Mouse (Mus musculus) hindbrain, embryonic 12.5 days (tissue): ENCODE data around the gene Fam160a1. TPM values are rescaled to one million over a fixed set of nuclear protein-coding genes. Genes with fewer than 3 reads are reported as not detected.

Experiments
- ATAC-seq: fragments of 200-750 bp; cut with Nextera tagmentation; 2 replicates; pipeline ENCODE4 v1.8.0; 2017; ENCODE audit warnings: moderate TSS enrichment; ENCODE audit not compliant: low FRiP score
- H3K27ac ChIP-seq: fragments of 300-500 bp; sonication (generic); 2 replicates; pipeline ENCODE4 v1.5.1; 2016; ENCODE audit warnings: mild to moderate bottlenecking
- H3K27me3 ChIP-seq: fragments of 300-500 bp; sonication (generic); 2 replicates; pipeline ENCODE4 v1.6.1; 2016; ENCODE audit warnings: mild to moderate bottlenecking
- H3K36me3 ChIP-seq: fragments of 300-500 bp; sonication (generic); 2 replicates; pipeline ENCODE4 v1.6.1; 2016; ENCODE audit warnings: mild to moderate bottlenecking
- H3K4me1 ChIP-seq: fragments of 300-500 bp; sonication (generic); 2 replicates; pipeline ENCODE4 v1.6.1; 2016
- H3K4me2 ChIP-seq: fragments of 300-500 bp; sonication (generic); replicated peaks from 2 replicates; pipeline ENCODE4 v1.6.1; 2016; ENCODE audit warnings: mild to moderate bottlenecking
- H3K4me3 ChIP-seq: fragments of 300-500 bp; sonication (generic); 2 replicates; pipeline ENCODE4 v1.5.1; 2016; ENCODE audit warnings: mild to moderate bottlenecking
- H3K9ac ChIP-seq: fragments of 300-500 bp; sonication (generic); 2 replicates; pipeline ENCODE4 v1.6.1; 2016; ENCODE audit warnings: mild to moderate bottlenecking, moderate library complexity
- H3K9me3 ChIP-seq: fragments of 300-500 bp; sonication (generic); replicated peaks from 2 replicates; pipeline ENCODE4 v1.6.1; 2016; ENCODE audit warnings: mild to moderate bottlenecking
- WGBS: fragments of 180-500 bp; shearing (Covaris S2); methylation state at CpG from one replicate; pipeline ENCODE4 v1.1.7; 2016; 5-methylcytosine and 5-hydroxymethylcytosine counted together
- polyA plus RNA-seq: library from polyadenylated mRNA; unstranded; fragments of >200 nt; fragmentation: Nextera tagmentation; extraction: Ambion mirVana; gene quantifications from 2 replicates; pipeline ENCODE4 v1.2.1, GENCODE M21; 2016

Fam160a1 gene
- polyA plus RNA-seq, 1 experiment from 2014 or later: 1.6 TPM

- H3K4me1 ChIP-seq: no peaks in the 10 kb centered on the region
- H3K27me3 ChIP-seq: no peaks in the 10 kb centered on the region
- no peak overlapping the region for H3K4me2 ChIP-seq
- 90% methylated on average over 3 of the region's 3 CpGs for WGBS
- H3K9ac ChIP-seq: no peak overlapping the region
- ATAC-seq: no peak
- no peaks in the 10 kb centered on the region for H3K9me3 ChIP-seq
- no peak overlapping the region for H3K27ac ChIP-seq
- no peaks in the 10 kb centered on the region for H3K36me3 ChIP-seq
- no peak overlapping the region for H3K4me3 ChIP-seq
Observed at GRCm38 (mm10) chr3:85725971-85726370, 91.1 kb downstream of the Fam160a1 start.

- H3K27me3 ChIP-seq: no peaks in the 10 kb centered on the region
- H3K27ac ChIP-seq: no peak overlapping the region
- no peaks in the 10 kb centered on the region for H3K36me3 ChIP-seq
- ATAC-seq: no peak
- H3K4me1 ChIP-seq: no peaks in the 10 kb centered on the region
- no peak overlapping the region for H3K9ac ChIP-seq
- no peak overlapping the region for H3K4me2 ChIP-seq
- H3K9me3 ChIP-seq: no peaks in the 10 kb centered on the region
- no peak overlapping the region for H3K4me3 ChIP-seq
- WGBS: 73% methylated on average over 2 of the region's 2 CpGs
Observed at GRCm38 (mm10) chr3:85725110-85725509, 92.0 kb downstream of the Fam160a1 start.

- no peak overlapping the region for H3K4me3 ChIP-seq
- no peak overlapping the region for H3K4me2 ChIP-seq
- ATAC-seq: no peak
- no peaks in the 10 kb centered on the region for H3K36me3 ChIP-seq
- WGBS: 88% methylated on average over 6 of the region's 6 CpGs
- H3K4me1 ChIP-seq: no peaks in the 10 kb centered on the region
- H3K27me3 ChIP-seq: no peaks in the 10 kb centered on the region
- H3K27ac ChIP-seq: no peak overlapping the region
- H3K9me3 ChIP-seq: no peaks in the 10 kb centered on the region
- no peak overlapping the region for H3K9ac ChIP-seq
Observed at GRCm38 (mm10) chr3:85722581-85722980, 94.5 kb downstream of the Fam160a1 start.

GRCm38 (mm10) chr3:85715764-85716297, 101.3 kb downstream of the Fam160a1 start:
- ATAC-seq: no peak
- WGBS: 84% methylated on average over 4 of the region's 4 CpGs

GRCm38 (mm10) chr3:85713936-85714709, 103.0 kb downstream of the Fam160a1 start:
- Histone ChIP-seq H3K9me3 (no peaks in the 10 kb centered on the region), H3K4me1 (0 out of 2 replicates have a peak, but pooled peaks cover 3% of the 10 kb centered on the region), H3K27ac (no peak overlapping the region), H3K9ac (no peak overlapping the region), H3K4me2 (no peak overlapping the region), H3K36me3 (no peaks in the 10 kb centered on the region), H3K4me3 (no peak overlapping the region), H3K27me3 (no peaks in the 10 kb centered on the region)
- ATAC-seq: no peak
- WGBS: 85% methylated on average over 7 of the region's 7 CpGs

More at GRCm38 (mm10) chr3:85715764-85716297, 101.3 kb downstream of the Fam160a1 start:
- Histone ChIP-seq H3K9ac (no peak overlapping the region), H3K36me3 (no peaks in the 10 kb centered on the region), H3K4me1 (0 out of 2 replicates have a peak, but pooled peaks cover 3% of the 10 kb centered on the region), H3K4me3 (no peak overlapping the region), H3K27ac (no peak overlapping the region), H3K9me3 (no peaks in the 10 kb centered on the region), H3K4me2 (no peak overlapping the region), H3K27me3 (no peaks in the 10 kb centered on the region)

GRCm38 (mm10) chr3:85710695-85711094, 106.4 kb downstream of the Fam160a1 start:
- H3K27ac ChIP-seq: no peak overlapping the region
- H3K27me3 ChIP-seq: no peaks in the 10 kb centered on the region
- H3K4me3 ChIP-seq: no peak overlapping the region
- no peaks in the 10 kb centered on the region for H3K9me3 ChIP-seq
- no peak for ATAC-seq
- WGBS: 62% methylated on average over 8 of the region's 8 CpGs
- no peak overlapping the region for H3K4me2 ChIP-seq
- H3K9ac ChIP-seq: no peak overlapping the region
- no peaks in the 10 kb centered on the region for H3K36me3 ChIP-seq
- 0 out of 2 replicates have a peak, but pooled peaks cover 3% of the 10 kb centered on the region for H3K4me1 ChIP-seq

- Histone ChIP-seq H3K27me3 (no peaks in the 10 kb centered on the region), H3K4me1 (peaks cover 9% of the 10 kb centered on the region; the same call in 1 of the 2 replicates), H3K4me2 (no peak overlapping the region), H3K4me3 (no peak overlapping the region), H3K9ac (no peak overlapping the region), H3K36me3 (no peaks in the 10 kb centered on the region), H3K9me3 (no peaks in the 10 kb centered on the region), H3K27ac (no peak overlapping the region)
- no peak for ATAC-seq
- WGBS: 42% methylated on average over 7 of the region's 7 CpGs
Observed at GRCm38 (mm10) chr3:85707421-85707820, 109.7 kb downstream of the Fam160a1 start.

- no peaks in the 10 kb centered on the region for H3K9me3 ChIP-seq
- no peaks in the 10 kb centered on the region for H3K36me3 ChIP-seq
- no peak overlapping the region for H3K9ac ChIP-seq
- no peak for ATAC-seq
- no peak overlapping the region for H3K27ac ChIP-seq
- H3K27me3 ChIP-seq: no peaks in the 10 kb centered on the region
- 50% methylated on average over 6 of the region's 6 CpGs for WGBS
- peaks cover 9% of the 10 kb centered on the region; the same call in 1 of the 2 replicates for H3K4me1 ChIP-seq
- H3K4me2 ChIP-seq: no peak overlapping the region
- H3K4me3 ChIP-seq: no peak overlapping the region
Observed at GRCm38 (mm10) chr3:85703141-85703882, 113.8 kb downstream of the Fam160a1 start.

GRCm38 (mm10) chr3:85698496-85698895, 118.6 kb downstream of the Fam160a1 start:
- no peak for ATAC-seq
- H3K27me3 ChIP-seq: no peaks in the 10 kb centered on the region
- no peaks in the 10 kb centered on the region for H3K36me3 ChIP-seq
- no peaks in the 10 kb centered on the region for H3K9me3 ChIP-seq
- H3K27ac ChIP-seq: no peak overlapping the region
- no peak overlapping the region for H3K4me3 ChIP-seq
- H3K4me1 ChIP-seq: peaks cover 8% of the 10 kb centered on the region; the same call in 1 of the 2 replicates
- H3K9ac ChIP-seq: no peak overlapping the region
- 85% methylated on average over 4 of the region's 4 CpGs for WGBS
- H3K4me2 ChIP-seq: no peak overlapping the region

- Histone ChIP-seq H3K4me1 (no peaks in the 10 kb centered on the region), H3K4me3 (no peak overlapping the region), H3K9ac (no peak overlapping the region), H3K36me3 (no peaks in the 10 kb centered on the region), H3K4me2 (no peak overlapping the region), H3K27me3 (no peaks in the 10 kb centered on the region), H3K27ac (no peak overlapping the region), H3K9me3 (no peaks in the 10 kb centered on the region)
- WGBS: 58% methylated on average over 3 of the region's 3 CpGs
- no peak for ATAC-seq
Observed at GRCm38 (mm10) chr3:85695056-85695455, 122.0 kb downstream of the Fam160a1 start.

- 44% methylated on average over 3 of the region's 3 CpGs for WGBS
- no peaks in the 10 kb centered on the region for H3K27me3 ChIP-seq
- H3K4me2 ChIP-seq: no peak overlapping the region
- no peak overlapping the region for H3K27ac ChIP-seq
- no peak overlapping the region for H3K4me3 ChIP-seq
- H3K36me3 ChIP-seq: no peaks in the 10 kb centered on the region
- H3K9ac ChIP-seq: no peak overlapping the region
- no peak for ATAC-seq
- H3K4me1 ChIP-seq: no peaks in the 10 kb centered on the region
- no peaks in the 10 kb centered on the region for H3K9me3 ChIP-seq
Observed at GRCm38 (mm10) chr3:85693013-85693412, 124.1 kb downstream of the Fam160a1 start.

GRCm38 (mm10) chr3:85691134-85691533, 126.0 kb downstream of the Fam160a1 start:
- H3K36me3 ChIP-seq: no peaks in the 10 kb centered on the region
- no peaks in the 10 kb centered on the region for H3K27me3 ChIP-seq
- H3K9ac ChIP-seq: no peak overlapping the region
- no peak overlapping the region for H3K27ac ChIP-seq
- no peaks in the 10 kb centered on the region for H3K4me1 ChIP-seq
- WGBS: 70% methylated on average over 4 of the region's 4 CpGs
- no peak overlapping the region for H3K4me3 ChIP-seq
- no peak overlapping the region for H3K4me2 ChIP-seq
- ATAC-seq: no peak
- H3K9me3 ChIP-seq: no peaks in the 10 kb centered on the region
